Mouse (Mus musculus) midbrain, embryonic 16.5 days (tissue): ENCODE data around the gene Pdzd7. TPM values are rescaled to one million over a fixed set of nuclear protein-coding genes. Genes with fewer than 3 reads are reported as not detected.
A peak's percentile ranks its signal among the peaks of the same experiment; 100 is the strongest.

Experiments
- ATAC-seq: fragments of 200-750 bp; cut with Nextera tagmentation; 2 replicates; pipeline ENCODE4 v1.8.0; 2017; ENCODE audit warnings: moderate TSS enrichment
- H3K27ac ChIP-seq: fragments of 300-500 bp; sonication (generic); 2 replicates; pipeline ENCODE4 v1.5.1; 2014; ENCODE audit warnings: mild to moderate bottlenecking, low read length, mixed read lengths
- H3K27me3 ChIP-seq: fragments of 300-500 bp; sonication (generic); 2 replicates; pipeline ENCODE4 v1.6.1; 2014; ENCODE audit warnings: low read depth, low read length, mixed read lengths; ENCODE audit not compliant: control insufficient read depth, insufficient read depth
- H3K36me3 ChIP-seq: fragments of 300-500 bp; sonication (generic); 2 replicates; pipeline ENCODE4 v1.6.1; 2014; ENCODE audit warnings: mild to moderate bottlenecking, low read length, moderate library complexity, mixed read lengths; ENCODE audit not compliant: control insufficient read depth, insufficient read depth
- H3K4me1 ChIP-seq: fragments of 300-500 bp; sonication (generic); 2 replicates; pipeline ENCODE4 v1.6.1; 2014; ENCODE audit warnings: mild to moderate bottlenecking, low read length, mixed read lengths; ENCODE audit not compliant: control insufficient read depth, insufficient read depth
- H3K4me2 ChIP-seq: fragments of 300-500 bp; sonication (generic); 2 replicates; pipeline ENCODE4 v1.6.1; 2014; ENCODE audit warnings: mild to moderate bottlenecking, low read length, mixed read lengths
- H3K4me3 ChIP-seq: fragments of 300-500 bp; sonication (generic); 2 replicates; pipeline ENCODE4 v1.5.1; 2014; ENCODE audit warnings: low read depth, mild to moderate bottlenecking, low read length, moderate library complexity, mixed read lengths
- H3K9ac ChIP-seq: fragments of 300-500 bp; sonication (generic); 2 replicates; pipeline ENCODE4 v1.6.1; 2014; ENCODE audit warnings: low read depth, low read length, mixed read lengths
- H3K9me3 ChIP-seq: fragments of 300-500 bp; sonication (generic); replicated peaks from 2 replicates; pipeline ENCODE4 v1.6.1; 2014; ENCODE audit warnings: mild to moderate bottlenecking, low read length, mixed read lengths; ENCODE audit not compliant: control insufficient read depth, poor library complexity, severe bottlenecking
- WGBS: fragments of 180-500 bp; shearing (Covaris S2); extraction: QIAGEN DNeasy Blood & Tissue Kit; methylation state at CpG from one replicate; pipeline ENCODE4 v1.1.7; 2014; 5-methylcytosine and 5-hydroxymethylcytosine counted together
- polyA plus RNA-seq: library from polyadenylated mRNA; unstranded; fragments of >200 nt; fragmentation: Nextera tagmentation; extraction: Ambion mirVana; gene quantifications from 2 replicates; pipeline ENCODE4 v1.2.1, GENCODE M21; 2015

Pdzd7 gene
- polyA plus RNA-seq, 1 experiment from 2014 or later, result 3.9 TPM

DNA sequence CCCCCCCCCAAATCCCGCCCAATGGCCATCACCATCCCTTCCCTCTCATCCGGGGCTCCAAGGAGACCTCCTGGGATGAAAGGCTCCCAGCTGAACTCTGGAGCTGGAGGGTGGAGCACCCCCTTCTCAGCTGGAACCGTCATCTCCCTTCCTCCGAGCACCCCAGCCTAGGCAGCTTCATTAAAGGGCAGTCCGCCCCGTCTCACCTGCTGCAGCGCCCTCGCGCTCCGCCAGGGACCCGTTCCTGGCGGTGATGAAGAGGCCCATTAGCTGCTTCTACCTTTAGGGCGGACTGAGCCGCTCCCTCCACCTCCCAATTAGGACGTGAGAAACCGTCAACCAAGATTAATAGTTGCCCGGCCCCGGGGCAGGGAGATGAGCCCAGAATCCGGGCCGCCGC, 19.7 kb upstream of the Pdzd7 start:
- no peaks in the 10 kb centered on the region for H3K36me3 ChIP-seq
- no peak overlapping the region for H3K4me2 ChIP-seq
- H3K27ac ChIP-seq, result no peak overlapping the region
- H3K9ac ChIP-seq, result 0 out of 2 replicates have a peak overlapping the region, but pooled peaks have one; percentile 34
- H3K9me3 ChIP-seq, result no peaks in the 10 kb centered on the region
- H3K27me3 ChIP-seq, result peaks cover 34% of the 10 kb centered on the region
- peaks cover 4% of the 10 kb centered on the region; the same call in 1 of the 2 replicates for H3K4me1 ChIP-seq
- no peak for ATAC-seq
- 6% methylated on average over 20 of the region's 21 CpGs for WGBS
- no peak overlapping the region for H3K4me3 ChIP-seq

DNA sequence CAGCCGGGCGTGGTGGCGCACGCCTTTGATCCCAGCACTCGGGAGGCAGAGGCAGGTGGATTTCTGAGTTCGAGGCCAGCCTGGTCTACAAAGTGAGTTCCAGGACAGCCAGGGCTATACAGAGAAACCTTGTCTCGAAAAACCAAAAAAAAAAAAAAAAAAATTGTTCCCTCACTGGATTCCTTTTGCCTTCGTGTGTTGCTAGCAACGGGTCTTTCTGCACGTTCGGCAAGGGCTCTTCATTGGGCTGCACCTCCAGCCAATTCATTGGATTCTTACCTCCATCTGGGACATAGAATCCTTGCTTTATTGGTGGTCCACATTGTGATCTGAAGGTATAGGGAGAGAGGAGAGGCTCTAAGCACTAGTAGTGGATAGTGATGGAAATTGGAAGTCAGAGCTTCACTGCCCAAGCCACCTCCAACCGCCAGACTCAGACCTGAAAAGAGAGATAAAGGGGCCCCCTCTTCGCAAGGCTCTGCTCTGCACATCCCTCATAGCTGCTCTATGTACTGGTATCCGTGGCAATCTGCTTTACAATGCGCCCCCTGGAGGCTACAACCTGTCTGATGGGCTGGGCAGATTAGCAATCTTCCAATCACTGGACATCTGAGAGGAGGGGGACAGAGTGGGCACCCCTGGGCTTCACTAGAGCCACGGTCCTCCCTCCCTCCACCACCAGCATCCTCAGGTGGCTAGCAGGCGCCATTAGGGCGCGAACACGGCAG, 18.2 kb upstream of the Pdzd7 start:
- 41% methylated on average over 20 of the region's 20 CpGs for WGBS
- H3K36me3 ChIP-seq, result no peaks in the 10 kb centered on the region
- no peak overlapping the region for H3K27ac ChIP-seq
- H3K9me3 ChIP-seq, result no peaks in the 10 kb centered on the region
- no peak overlapping the region for H3K4me3 ChIP-seq
- H3K9ac ChIP-seq, result peak overlapping the region; percentile 48; the same call in 1 of the 2 replicates
- ATAC-seq, result peak; percentile 50; the same call in 1 of the 2 replicates
- peaks cover 9% of the 10 kb centered on the region for H3K4me1 ChIP-seq
- peak overlapping the region; percentile 36 for H3K4me2 ChIP-seq
- peaks cover 31% of the 10 kb centered on the region for H3K27me3 ChIP-seq

DNA sequence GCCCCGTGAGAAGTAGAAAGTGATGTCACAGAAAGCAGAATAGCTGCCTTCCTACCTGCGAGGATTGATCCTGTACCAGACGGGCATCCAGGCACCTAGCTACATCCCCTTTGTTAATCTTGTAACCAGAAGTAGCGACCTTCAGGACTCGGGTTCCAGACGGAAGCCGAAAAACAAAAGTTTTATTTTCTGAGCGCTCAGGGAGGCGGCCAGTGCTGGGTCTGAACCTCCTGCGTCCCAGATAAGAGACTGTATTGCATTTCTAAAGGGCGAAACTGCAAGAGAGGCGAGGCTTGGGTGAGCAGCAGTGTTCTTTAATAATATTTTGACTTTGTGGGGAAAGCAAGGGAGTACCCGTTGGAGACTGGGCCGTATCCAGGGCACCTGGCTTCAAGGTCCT, 13.3 kb upstream of the Pdzd7 start:
- Histone ChIP-seq H3K4me2 (peak overlapping the region; percentile 68), H3K9me3 (no peaks in the 10 kb centered on the region), H3K9ac (peak overlapping the region; percentile 83), H3K4me1 (peaks cover 21% of the 10 kb centered on the region), H3K36me3 (peaks cover 2% of the 10 kb centered on the region), H3K27ac (peak overlapping the region; percentile 95), H3K4me3 (peak overlapping the region; percentile 56), H3K27me3 (no peaks in the 10 kb centered on the region)
- ATAC-seq, result no peak
- WGBS, result 1% methylated on average over 14 of the region's 14 CpGs

DNA sequence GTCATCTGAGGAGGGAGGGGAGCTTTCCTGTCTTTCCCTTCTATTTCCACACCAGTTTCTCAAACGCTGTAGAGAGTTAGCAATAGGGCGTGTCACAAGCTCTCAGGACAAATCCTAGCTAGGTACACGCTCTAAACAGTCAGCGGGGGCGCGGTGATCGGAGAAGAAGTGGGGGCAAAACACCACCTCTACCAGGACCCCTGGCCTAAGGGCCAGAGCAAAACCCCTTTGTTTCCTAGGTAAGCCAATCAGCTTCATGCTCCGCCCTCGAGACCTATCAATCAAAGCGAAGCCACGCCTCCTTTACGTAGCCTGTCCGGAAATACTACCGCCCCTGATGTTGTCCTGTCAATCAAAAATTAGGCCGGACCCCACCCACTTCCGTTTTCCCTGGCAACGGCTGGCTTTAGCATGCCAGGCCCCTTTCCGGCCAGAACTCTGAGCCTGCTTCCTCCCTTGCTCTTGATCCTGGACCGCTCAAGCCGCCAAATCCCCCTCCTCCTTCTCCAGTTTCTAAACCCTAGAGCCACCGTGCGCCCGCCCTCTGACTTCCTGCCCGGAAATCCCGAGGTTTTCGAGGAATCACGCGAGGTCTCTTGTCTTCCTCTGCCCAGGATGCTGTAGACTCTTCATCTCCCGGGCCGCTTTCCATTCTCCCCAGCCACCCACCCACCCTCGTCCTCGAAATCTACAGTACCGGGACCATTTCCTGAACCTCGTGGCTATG, 12.8 kb upstream of the Pdzd7 start:
- H3K4me2 ChIP-seq, result peak overlapping the region; percentile 68
- peaks cover 2% of the 10 kb centered on the region for H3K36me3 ChIP-seq
- WGBS, result under 1% methylated on average over 34 of the region's 34 CpGs
- peaks cover 21% of the 10 kb centered on the region for H3K4me1 ChIP-seq
- H3K9ac ChIP-seq, result peak overlapping the region; percentile 83
- ATAC-seq, result peak; percentile 94
- peak overlapping the region; percentile 95 for H3K27ac ChIP-seq
- peak overlapping the region; percentile 56 for H3K4me3 ChIP-seq
- no peaks in the 10 kb centered on the region for H3K9me3 ChIP-seq
- no peaks in the 10 kb centered on the region for H3K27me3 ChIP-seq

DNA sequence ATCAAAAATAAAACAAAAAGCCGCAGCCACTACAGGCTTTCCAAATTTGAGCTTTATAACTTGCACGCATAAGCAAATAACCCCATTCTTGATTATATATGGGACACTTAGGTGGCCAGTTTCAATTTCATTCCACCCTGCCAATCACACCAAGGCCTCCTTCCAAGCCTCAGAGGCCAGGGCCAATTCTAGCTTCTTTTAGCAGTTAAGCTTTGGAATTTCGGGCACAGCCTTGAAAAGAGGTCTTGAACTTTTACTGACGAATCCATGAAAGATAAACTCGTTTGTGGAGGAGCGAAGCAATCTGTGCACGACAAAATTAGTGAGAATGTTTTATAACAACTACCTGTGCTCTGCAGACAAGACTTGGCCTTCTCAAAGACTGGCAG, 12.2 kb upstream of the Pdzd7 start:
- H3K9ac ChIP-seq, result peak overlapping the region; percentile 63
- H3K4me3 ChIP-seq, result peak overlapping the region; percentile 56
- peaks cover 2% of the 10 kb centered on the region for H3K36me3 ChIP-seq
- no peaks in the 10 kb centered on the region for H3K9me3 ChIP-seq
- WGBS, result 44% methylated on average over 7 of the region's 7 CpGs
- no peak for ATAC-seq
- no peaks in the 10 kb centered on the region for H3K27me3 ChIP-seq
- peaks cover 21% of the 10 kb centered on the region for H3K4me1 ChIP-seq
- H3K4me2 ChIP-seq, result peak overlapping the region; percentile 68
- peak overlapping the region; percentile 95 for H3K27ac ChIP-seq

DNA sequence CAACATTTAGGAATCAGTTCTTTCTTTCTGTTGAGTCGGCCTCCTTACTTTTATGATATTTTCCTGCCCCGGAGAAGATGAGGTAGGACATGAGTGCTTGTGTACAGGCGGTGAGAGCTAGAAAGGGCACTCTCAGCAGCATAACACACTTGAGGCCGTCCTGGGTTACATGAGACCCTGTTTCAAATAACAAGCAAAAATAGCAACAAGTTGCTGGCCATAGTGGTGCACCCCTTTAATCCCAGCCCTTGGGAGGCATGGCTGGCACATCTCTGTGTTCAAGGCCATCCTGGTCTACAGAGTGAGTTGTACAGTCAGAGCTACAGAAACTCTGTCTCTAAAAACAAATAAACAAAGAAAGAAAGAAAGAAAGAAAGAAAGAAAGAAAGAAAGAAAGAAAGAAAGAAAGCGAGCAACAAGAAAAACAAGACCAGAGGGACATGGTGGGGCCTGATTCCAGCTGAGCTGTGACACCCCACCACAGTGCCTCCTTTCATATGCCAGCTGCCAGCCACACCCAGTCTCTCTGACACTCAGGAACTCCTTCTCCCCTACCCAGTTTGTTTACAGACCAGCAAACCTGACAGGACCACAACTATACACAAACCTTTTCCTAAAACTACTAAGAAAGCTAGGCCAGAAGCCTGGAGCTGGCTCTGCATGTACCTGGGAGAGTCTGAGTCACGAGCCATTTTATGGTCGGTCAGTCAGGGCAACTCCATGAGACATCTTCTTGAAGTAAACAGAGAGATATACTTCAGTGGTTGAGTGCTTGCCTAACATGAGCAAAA, 11.6 kb upstream of the Pdzd7 start:
- 83% methylated on average over 7 of the region's 7 CpGs for WGBS
- Histone ChIP-seq H3K4me2 (peak overlapping the region; percentile 68), H3K9ac (peak overlapping the region; percentile 63; the same call in 1 of the 2 replicates), H3K27me3 (no peaks in the 10 kb centered on the region), H3K36me3 (peaks cover 2% of the 10 kb centered on the region), H3K4me1 (peaks cover 21% of the 10 kb centered on the region), H3K9me3 (no peaks in the 10 kb centered on the region), H3K4me3 (no peak overlapping the region), H3K27ac (peak overlapping the region; percentile 95)
- no peak for ATAC-seq

DNA sequence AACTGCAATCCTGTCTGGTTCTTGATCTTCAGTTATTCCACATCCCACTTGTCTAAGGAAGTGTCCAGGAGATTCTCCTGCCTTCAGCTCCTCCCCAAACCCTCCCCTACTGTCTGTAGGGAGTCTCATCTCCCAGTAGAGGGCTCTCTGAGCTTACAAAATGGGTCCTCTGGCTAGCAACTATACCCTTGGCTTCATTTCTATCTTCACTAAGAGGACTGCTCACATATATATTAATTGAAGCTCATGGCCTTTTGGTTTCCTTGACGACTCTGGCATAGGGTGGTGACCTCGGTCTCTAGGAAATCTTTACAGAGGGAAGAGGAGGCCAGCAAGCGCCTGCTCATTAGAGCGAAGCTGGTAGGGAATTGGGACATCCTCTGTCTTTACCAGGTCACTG, 10.8 kb upstream of the Pdzd7 start:
- no peak overlapping the region for H3K4me3 ChIP-seq
- 35% methylated on average over 4 of the region's 4 CpGs for WGBS
- no peak overlapping the region for H3K9ac ChIP-seq
- peak overlapping the region; percentile 54 for H3K27ac ChIP-seq
- H3K27me3 ChIP-seq, result no peaks in the 10 kb centered on the region
- H3K36me3 ChIP-seq, result peaks cover 5% of the 10 kb centered on the region
- no peaks in the 10 kb centered on the region for H3K9me3 ChIP-seq
- ATAC-seq, result no peak
- H3K4me1 ChIP-seq, result peaks cover 21% of the 10 kb centered on the region
- no peak overlapping the region for H3K4me2 ChIP-seq

DNA sequence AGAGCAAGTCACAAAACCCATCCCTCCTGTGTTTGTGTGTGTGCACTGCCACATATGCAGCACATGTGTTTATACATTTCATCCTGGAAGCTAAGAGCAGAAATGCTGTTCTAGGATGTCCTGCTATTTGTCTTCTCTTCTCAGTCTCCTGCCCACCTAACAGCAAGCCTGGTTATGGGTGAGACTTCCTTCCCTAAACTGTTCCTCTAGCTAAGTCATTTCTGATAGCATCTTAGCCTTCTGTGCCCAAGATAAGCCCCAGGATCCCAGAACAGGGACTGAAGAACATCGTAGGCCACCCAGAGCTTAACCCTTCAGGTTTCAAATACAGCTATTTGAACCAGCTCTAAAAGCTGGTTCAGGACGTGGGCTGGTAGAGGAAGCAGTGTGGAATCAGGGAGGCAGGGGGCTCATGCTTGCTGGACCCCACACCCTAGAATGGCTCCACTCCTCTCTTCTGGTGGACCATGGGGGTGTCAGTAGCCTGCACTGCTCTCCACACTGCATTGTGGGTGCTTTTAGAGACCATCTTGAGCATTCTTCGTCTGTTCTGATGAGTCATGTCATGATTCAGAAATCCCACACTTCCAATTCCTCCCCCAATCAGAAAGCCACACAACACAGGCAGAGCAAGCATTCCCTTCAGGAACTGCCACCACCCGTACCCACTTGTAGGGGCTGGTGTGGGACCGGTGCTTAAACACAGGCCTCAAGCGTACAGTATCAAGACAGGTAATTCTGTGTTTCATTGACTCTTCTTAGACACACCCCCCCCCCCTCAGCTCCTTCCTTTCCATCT, 9.6 kb upstream of the Pdzd7 start:
- 83% methylated on average over 6 of the region's 6 CpGs for WGBS
- H3K4me2 ChIP-seq, result no peak overlapping the region
- peaks cover 21% of the 10 kb centered on the region for H3K4me1 ChIP-seq
- no peak overlapping the region for H3K27ac ChIP-seq
- H3K9me3 ChIP-seq, result no peaks in the 10 kb centered on the region
- no peaks in the 10 kb centered on the region for H3K27me3 ChIP-seq
- H3K9ac ChIP-seq, result no peak overlapping the region
- ATAC-seq, result no peak
- H3K36me3 ChIP-seq, result peaks cover 9% of the 10 kb centered on the region
- no peak overlapping the region for H3K4me3 ChIP-seq
